Mouse (Mus musculus) ES-CJ7 (cell line): ENCODE measurements at regions not wholly inside any gene's neighbourhood (a gene's known extent, or its start where the extent isn't known, plus 50 kb on each side); places are given as distances from the start of the nearest gene placed in this dataset.

Experiments used
- DNase-seq: peaks from one replicate; pipeline ENCODE4 v3.0.0; 2011; ENCODE audit warnings: low read depth, low spot score

DNA sequence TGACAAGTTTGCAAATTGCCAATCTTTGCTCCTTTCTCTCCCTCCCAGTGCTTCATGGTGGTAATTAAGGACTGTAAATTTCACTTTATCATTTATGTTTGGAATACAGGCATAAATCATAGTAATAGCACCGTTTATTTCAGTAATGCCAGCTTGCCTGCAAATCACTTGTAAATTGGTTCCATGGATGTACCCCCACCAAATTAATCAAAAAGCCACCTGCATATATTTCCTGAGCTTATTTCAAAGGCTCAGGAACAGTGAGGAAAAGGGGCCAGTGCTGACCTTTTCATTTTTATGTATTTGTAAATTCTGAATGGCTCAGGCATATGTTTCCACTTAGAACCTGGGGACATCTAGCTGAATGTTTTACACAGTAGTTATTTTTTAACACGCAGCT is 115.0 kb downstream of the D3Ertd751e start:
- no peak for DNase-seq

GRCm38 (mm10) chr3:41862674-41863073 is 120.3 kb downstream of the D3Ertd751e start:
- peak; percentile 34 for DNase-seq

- no peak for DNase-seq
Observed at GRCm38 (mm10) chr3:41908952-41909351, 166.5 kb downstream of the D3Ertd751e start.

- no peak for DNase-seq
Observed at GRCm38 (mm10) chr3:41913190-41913589, 170.8 kb downstream of the D3Ertd751e start.

GRCm38 (mm10) chr3:41939843-41940242 is 197.4 kb downstream of the D3Ertd751e start:
- DNase-seq: no peak

DNA sequence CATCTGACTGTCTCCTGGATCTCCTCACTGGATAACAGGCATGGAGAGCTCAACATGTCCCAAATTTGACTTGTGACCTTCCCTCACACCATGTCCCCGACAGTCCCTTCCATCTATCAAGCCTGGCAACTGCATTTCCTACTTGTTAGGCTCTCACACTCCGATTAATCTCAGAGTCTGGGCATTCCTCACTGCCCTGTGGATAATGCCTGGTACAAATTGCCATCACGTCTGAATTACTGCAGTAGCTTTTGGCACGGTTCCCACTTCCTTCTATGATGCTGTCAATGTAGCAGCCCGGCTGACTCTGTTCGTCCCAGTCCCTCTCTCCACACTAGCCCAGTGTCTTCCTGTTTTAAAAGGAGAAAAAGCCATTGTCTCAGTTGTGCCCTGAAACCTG is 200.6 kb downstream of the D3Ertd751e start:
- DNase-seq: no peak

GRCm38 (mm10) chr3:41949404-41949803 is 207.0 kb downstream of the D3Ertd751e start:
- no peak for DNase-seq

DNA sequence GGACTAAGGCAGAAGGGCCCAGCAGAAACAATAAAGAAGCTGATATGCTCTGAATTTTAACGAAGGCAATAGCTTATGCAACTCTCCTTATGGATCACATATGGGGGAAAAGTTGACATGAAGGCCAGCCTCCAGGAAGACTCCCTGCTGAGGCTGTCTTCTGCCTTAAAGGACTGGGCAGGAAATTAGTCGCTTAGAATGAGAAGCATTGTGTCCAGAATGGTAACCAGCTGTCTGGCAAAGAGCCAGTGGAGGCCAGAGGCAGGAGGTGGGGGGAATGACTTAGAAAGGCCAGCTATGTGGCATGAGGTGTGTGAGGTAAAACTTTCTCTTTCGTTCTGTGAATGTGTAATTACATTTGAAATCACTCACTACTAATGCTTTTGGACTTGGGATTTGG is 215.0 kb downstream of the D3Ertd751e start:
- DNase-seq: no peak

DNA sequence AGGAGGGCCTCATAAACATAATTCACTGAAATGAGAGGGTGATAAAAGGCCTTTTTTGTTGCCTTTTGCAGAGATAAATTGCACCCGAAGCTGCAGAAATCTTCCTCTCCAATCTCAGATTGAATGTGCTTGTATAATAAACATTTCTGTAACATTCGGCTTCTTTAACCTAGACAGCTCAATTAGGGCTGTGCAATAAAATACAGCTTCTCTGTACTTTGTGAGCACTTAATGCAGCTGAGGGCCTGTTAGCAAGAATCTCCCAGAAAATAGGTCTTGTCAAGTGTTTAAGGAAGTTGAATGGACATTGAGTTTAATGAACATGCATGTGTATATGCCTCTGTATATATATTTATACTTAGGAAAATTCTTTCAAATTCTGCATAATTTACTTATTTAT is 217.8 kb downstream of the D3Ertd751e start:
- no peak for DNase-seq

DNA sequence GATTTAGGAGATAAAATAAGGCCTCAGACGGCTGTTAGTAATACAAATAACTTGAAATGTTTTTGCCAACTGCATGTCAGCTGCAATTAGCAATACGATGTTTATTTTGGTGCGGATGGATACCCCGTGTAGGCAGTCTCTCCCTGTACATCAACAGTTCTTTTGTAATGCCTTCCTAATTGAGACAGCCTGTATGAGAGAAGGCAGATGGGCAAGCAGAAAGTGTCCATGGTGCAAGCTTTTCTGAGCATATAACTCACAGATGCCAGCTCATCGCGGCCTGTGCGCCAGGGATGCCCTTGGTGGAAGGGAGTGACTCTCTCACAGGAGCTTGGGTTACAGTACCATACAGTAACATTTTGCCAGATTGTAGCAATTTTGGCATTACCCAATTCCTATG is 220.5 kb downstream of the D3Ertd751e start:
- DNase-seq: no peak

DNA sequence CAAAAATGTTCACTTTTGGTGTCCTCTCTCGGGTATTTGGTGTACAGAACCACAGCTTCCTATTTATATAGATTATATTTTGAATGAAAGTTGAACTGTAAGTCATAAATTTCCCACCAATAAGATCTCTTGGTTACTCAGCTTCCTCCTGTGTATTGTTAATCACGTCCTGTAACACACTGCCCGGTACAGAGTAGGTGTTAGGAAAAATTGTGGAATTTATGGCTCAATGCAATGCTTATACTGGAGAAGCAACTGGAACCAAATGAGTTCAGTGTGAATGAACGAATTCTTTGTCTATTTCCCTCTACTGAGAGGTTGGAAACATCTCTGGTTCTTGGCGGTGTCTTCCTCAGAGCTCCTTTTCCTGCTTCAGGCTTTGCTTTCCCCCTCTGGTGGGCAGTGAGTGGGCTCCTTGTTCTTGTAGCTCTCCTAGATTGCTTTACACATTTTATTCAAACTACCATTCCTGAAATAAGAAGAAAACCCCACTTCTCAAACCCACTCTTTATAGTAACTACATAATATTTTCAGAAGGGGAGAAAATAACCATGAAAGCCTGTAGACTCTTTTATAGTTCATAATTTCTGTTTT is 264.4 kb downstream of the D3Ertd751e start:
- no peak for DNase-seq

DNA sequence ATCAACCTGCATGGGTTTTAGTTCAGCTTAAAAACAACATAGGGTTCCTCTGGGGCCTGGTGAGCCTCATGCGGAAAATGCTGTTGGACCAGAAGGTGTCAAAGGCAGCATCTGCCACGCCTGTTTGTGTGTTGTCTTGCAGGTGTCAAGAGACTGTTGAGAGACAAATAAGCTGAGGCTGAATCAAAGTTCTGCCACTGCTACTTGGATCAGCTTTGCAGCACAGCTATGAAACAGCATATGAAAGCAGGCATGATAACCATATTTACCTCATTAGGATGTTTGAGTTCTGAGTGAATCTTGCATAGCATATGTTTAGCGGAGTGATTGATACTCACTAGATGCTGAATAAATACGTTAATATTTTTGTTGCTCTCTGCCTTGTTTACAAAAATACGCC is 280.8 kb downstream of the D3Ertd751e start:
- DNase-seq: no peak

GRCm38 (mm10) chr3:42039632-42040031 is 297.2 kb downstream of the D3Ertd751e start:
- DNase-seq: no peak

DNA sequence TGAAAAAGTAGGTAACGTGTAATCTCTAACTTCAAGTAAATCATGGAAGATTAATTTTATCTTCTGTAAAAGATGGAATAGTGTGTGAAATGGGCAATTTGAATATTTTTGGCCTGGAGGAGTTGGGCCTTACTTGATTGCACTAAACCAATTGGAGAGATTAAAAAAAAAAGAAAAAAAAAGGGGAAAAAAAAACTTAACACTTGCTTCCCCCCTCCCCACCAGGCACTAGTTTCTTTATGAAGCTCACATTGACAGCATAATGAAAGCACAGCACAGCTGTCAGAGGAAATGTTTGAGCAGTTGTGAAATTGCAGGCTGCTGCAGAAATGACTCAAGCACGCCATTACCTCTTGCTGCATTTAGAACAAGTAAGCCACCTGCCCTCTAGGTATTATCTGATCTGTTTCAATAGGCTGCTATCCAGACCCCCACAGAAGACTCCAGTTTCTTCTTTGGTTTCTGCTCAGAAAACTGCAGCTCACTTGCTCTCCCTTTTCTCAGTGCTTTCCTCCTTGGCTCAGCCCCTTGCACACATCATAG is 297.9 kb downstream of the D3Ertd751e start:
- DNase-seq: no peak

GRCm38 (mm10) chr3:42040959-42041358 is 298.5 kb downstream of the D3Ertd751e start:
- no peak for DNase-seq

GRCm38 (mm10) chr3:42057286-42057868 is 315.0 kb downstream of the D3Ertd751e start:
- DNase-seq: no peak

DNA sequence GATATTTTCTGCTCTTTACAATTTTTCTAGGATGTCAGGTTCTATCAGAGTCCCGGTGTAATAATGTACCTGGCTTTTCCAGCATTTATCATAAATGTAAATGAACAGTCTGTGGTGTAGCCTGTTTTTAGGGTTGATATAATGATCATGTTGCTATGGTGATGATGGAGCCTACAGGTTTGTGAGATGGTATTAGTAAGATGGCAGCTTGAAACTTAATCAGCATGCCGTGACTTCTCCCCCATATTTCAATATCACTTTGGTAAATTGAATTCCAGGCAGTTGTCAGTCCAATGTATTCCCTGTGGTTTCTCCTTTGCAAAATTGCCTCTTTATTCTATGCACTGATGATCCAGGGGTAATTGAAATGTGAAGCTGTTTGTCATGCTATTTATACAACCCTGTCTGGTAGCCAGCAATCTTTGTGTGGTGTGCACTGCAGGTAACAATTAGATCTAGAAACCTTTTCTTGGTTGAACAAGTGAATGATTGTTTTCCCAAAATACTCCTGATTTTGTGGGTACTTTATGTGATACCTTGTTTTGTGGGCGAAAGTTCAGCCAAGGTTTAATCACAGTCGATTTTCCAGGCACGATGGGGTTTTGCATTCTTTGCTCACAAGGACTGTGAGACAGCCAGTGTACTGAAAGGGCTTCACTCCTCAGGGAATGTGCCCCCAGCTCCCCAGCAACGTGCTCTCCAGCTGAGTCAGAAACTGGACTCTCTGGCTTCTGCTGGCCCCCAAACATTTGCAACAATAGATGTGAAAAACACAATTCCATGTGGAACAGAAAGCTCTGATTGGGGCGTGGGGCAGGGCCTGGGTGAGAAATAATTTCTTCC is 322.9 kb downstream of the D3Ertd751e start:
- DNase-seq: no peak

GRCm38 (mm10) chr3:42065962-42066361 is 323.6 kb downstream of the D3Ertd751e start:
- DNase-seq: no peak

DNA sequence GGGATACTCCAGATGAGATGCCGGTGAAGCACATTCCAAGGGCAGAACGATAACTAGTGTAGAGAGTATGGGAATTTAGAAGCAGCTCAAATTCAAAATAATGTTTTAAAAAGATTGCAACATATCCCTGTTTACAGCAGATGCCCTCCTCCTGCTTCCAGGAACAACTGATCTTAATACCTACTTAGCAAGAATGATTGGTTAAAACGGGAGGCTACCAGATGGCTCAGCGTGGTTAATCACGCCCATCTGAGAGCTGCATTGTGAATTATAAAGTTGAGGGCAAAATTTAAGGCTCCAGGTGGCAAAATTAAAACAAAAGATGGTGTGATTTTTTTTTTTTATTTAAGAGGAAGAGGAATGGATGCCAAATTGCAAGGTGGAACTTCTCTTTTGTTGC is 324.6 kb downstream of the D3Ertd751e start:
- DNase-seq: no peak

DNA sequence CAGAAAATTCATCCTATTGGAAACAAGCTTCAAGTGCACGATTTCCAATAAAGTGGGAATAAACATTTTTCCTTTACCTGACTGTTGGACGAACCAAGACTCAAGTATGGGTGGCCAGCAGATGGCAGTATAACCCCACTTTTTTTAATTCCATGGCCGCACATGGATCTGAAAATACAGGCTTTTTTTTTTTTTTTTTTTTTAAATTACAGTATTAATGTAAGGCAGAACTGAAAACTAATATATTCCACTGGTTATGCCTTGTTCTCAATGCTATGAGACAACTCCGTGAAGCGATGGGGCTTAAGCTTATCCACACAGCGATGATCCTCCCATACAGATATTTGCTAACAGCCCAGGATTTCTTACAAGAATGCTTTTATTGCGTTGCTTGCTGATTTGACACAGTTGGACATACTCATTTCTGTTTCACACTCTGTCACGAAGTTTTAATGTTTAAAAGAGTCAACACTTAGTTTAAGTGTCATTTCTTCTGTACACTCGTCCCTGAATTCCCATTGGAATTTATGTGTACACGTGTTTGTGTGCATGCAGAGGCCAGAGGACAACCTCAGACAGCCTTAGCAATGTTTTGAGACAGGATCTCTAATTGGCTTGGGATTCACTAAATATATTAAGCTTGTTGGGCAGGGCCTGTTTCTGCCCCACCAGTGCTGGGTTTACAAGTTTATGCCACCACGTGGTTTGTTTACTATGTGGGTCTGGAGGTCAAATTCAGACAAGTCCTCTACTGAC is 332.3 kb downstream of the D3Ertd751e start:
- DNase-seq: no peak

- DNase-seq: peak; percentile 33
Observed at GRCm38 (mm10) chr3:42110976-42111847, 368.8 kb downstream of the D3Ertd751e start.
